Mouse (Mus musculus): ENCODE measurements at regions not wholly inside any gene's neighbourhood (a gene's known extent, or its start where the extent isn't known, plus 50 kb on each side); places are given as distances from the start of the nearest gene placed in this dataset.

DNA sequence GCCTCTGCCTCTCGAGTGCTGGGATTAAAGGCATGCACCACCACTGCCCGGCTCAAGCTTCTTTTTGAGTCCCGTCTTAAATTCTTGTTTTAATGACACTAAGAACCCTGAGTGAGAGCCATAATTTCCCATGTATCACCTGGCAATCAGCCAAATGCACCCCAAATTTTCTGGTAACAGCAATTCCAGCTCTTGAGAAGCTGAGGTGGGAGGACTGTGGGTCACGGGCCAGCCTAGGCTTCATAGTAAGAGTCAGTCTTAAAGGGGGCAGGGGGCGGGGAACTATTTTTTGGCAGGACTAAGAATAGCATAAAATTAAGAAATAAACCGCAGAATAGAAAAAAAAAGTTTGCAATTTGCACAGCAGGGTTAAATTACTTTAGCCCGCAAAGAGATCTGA lies 214.9 kb upstream of the Amigo2 start:
- H3K36me3 ChIP-seq (ENCODE audit: control insufficient read depth, insufficient read depth, low read length): no peaks in the 10 kb centered on the region
- no peak overlapping the region for H3K9ac ChIP-seq (ENCODE audit: low read depth, low read length)
- H3K4me3 ChIP-seq (ENCODE audit: insufficient read depth, low read depth, low read length): no peak overlapping the region
- WGBS: 86% methylated on average over 7 of the region's 7 CpGs
- TF ChIP-seq CTCF (IDR thresholded peaks at IDR 0.05; ENCODE audit: low read depth, low read length): no peak
- no peak for TF ChIP-seq POLR2A (IDR thresholded peaks at IDR 0.05; ENCODE audit: extremely low read depth, insufficient read depth, low read length)
- H3K27ac ChIP-seq (replicated peaks; ENCODE audit: insufficient read depth, low read depth, low read length): no peak overlapping the region
- no peak for DNase-seq (ENCODE audit: extremely low read depth, low read depth, low spot score)
- H3K27me3 ChIP-seq (ENCODE audit: control insufficient read depth, insufficient read depth, low read length): no peaks in the 10 kb centered on the region
- H3K79me2 ChIP-seq (ENCODE audit: control insufficient read depth, insufficient read depth, low read length): no peaks in the 10 kb centered on the region
- no peaks in the 10 kb centered on the region for H3K4me1 ChIP-seq (ENCODE audit: control insufficient read depth, insufficient read depth, low read length)

DNA sequence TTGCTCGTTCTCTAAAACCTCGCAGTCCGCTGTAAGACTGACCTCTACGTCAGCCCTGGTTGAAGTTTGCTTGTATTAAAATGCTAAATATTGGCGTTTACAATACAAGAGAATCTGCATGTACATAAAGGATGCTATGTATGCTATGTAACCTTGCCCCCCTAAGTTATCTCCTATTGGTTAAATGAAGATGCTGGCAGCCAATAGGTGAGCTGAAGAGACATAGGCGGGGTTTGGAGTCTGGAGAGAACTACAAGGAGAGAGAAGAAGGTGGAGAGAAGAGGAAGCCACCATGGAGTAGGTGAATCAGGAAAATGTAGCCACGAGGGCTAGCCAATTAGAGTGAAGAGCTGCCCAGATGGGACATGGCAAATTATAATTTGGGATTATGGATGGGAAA lies 214.0 kb upstream of the Amigo2 start:
- no peaks in the 10 kb centered on the region for H3K27me3 ChIP-seq (ENCODE audit: control insufficient read depth, insufficient read depth, low read length)
- WGBS: 83% methylated on average over 7 of the region's 7 CpGs
- H3K4me3 ChIP-seq (ENCODE audit: insufficient read depth, low read depth, low read length): no peak overlapping the region
- no peak for TF ChIP-seq CTCF (IDR thresholded peaks at IDR 0.05; ENCODE audit: low read depth, low read length)
- TF ChIP-seq POLR2A (IDR thresholded peaks at IDR 0.05; ENCODE audit: extremely low read depth, insufficient read depth, low read length): no peak
- H3K27ac ChIP-seq (replicated peaks; ENCODE audit: insufficient read depth, low read depth, low read length): no peak overlapping the region
- DNase-seq (ENCODE audit: extremely low read depth, low read depth, low spot score): no peak
- H3K79me2 ChIP-seq (ENCODE audit: control insufficient read depth, insufficient read depth, low read length): no peaks in the 10 kb centered on the region
- H3K9ac ChIP-seq (ENCODE audit: low read depth, low read length): no peak overlapping the region
- no peaks in the 10 kb centered on the region for H3K36me3 ChIP-seq (ENCODE audit: control insufficient read depth, insufficient read depth, low read length)
- no peaks in the 10 kb centered on the region for H3K4me1 ChIP-seq (ENCODE audit: control insufficient read depth, insufficient read depth, low read length)

DNA sequence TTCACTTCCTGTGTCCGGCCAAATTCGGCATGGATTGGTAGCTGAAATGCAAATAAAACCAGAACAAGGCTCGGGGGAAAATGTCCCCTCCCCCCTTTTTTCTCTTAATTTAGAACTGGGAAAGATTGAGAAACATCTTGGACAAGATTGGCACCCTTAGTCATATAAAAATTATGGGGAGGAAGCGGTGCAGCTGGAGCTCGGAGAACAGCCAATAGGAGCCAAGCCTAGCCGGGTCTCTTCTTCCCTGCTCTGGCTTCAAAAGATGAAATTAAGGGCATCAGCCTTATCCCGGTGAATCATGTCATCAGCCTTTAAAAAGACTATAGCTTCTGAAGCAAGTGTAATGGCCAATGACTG lies 213.3 kb upstream of the Amigo2 start:
- H3K79me2 ChIP-seq (ENCODE audit: control insufficient read depth, insufficient read depth, low read length): no peaks in the 10 kb centered on the region
- no peaks in the 10 kb centered on the region for H3K4me1 ChIP-seq (ENCODE audit: control insufficient read depth, insufficient read depth, low read length)
- no peak overlapping the region for H3K27ac ChIP-seq (replicated peaks; ENCODE audit: insufficient read depth, low read depth, low read length)
- DNase-seq (ENCODE audit: extremely low read depth, low read depth, low spot score): no peak
- WGBS: 75% methylated on average over 7 of the region's 7 CpGs
- no peaks in the 10 kb centered on the region for H3K36me3 ChIP-seq (ENCODE audit: control insufficient read depth, insufficient read depth, low read length)
- no peak overlapping the region for H3K4me3 ChIP-seq (ENCODE audit: insufficient read depth, low read depth, low read length)
- no peak overlapping the region for H3K9ac ChIP-seq (ENCODE audit: low read depth, low read length)
- no peak for TF ChIP-seq POLR2A (IDR thresholded peaks at IDR 0.05; ENCODE audit: extremely low read depth, insufficient read depth, low read length)
- no peak for TF ChIP-seq CTCF (IDR thresholded peaks at IDR 0.05; ENCODE audit: low read depth, low read length)
- H3K27me3 ChIP-seq (ENCODE audit: control insufficient read depth, insufficient read depth, low read length): no peaks in the 10 kb centered on the region

DNA sequence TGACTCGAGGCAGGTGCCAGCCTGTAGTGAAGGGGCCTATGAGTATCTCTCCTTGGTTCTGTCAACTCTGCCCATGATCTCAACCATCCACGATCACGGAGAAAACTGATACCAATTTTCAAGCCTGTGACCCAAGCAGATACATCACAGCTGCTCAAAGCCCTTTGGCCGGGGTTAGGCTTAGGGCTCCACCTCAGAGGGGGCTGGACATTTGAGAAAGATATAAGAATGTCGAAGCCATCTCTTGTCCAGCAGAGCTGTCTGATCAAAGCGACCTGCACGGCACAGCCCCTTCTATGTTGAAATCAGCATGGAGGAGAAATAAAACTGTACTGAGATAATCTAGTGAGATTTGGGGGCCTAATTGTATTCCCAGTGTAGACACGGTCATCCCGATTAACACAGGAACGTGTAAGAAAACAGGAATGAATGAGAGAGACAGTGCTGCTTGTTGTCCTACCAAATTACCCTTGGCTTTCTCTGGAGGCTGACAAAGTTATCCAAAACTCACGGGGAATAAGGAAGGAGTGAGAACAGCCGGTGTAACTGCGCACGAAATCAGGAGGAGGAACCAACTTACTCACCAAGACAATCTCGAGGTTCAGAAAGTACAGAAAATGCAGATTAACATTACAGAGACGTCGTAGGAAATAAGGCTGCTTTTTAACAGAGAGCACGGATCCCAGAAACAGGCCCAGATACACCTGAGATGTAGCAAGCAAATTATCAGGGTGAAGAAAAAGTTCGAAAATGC lies 212.7 kb upstream of the Amigo2 start:
- Histone ChIP-seq H3K27me3 (ENCODE audit: control insufficient read depth, insufficient read depth, low read length) (no peaks in the 10 kb centered on the region), H3K4me1 (ENCODE audit: control insufficient read depth, insufficient read depth, low read length) (no peaks in the 10 kb centered on the region), H3K27ac (replicated peaks; ENCODE audit: insufficient read depth, low read depth, low read length) (no peak overlapping the region), H3K79me2 (ENCODE audit: control insufficient read depth, insufficient read depth, low read length) (no peaks in the 10 kb centered on the region), H3K36me3 (ENCODE audit: control insufficient read depth, insufficient read depth, low read length) (no peaks in the 10 kb centered on the region), H3K4me3 (ENCODE audit: insufficient read depth, low read depth, low read length) (no peak overlapping the region), H3K9ac (ENCODE audit: low read depth, low read length) (no peak overlapping the region)
- TF ChIP-seq POLR2A (IDR thresholded peaks at IDR 0.05; ENCODE audit: extremely low read depth, insufficient read depth, low read length) (no peak), CTCF (IDR thresholded peaks at IDR 0.05; ENCODE audit: low read depth, low read length) (no peak)
- DNase-seq (ENCODE audit: extremely low read depth, low read depth, low spot score): no peak
- 88% methylated on average over 19 of the region's 19 CpGs for WGBS

DNA sequence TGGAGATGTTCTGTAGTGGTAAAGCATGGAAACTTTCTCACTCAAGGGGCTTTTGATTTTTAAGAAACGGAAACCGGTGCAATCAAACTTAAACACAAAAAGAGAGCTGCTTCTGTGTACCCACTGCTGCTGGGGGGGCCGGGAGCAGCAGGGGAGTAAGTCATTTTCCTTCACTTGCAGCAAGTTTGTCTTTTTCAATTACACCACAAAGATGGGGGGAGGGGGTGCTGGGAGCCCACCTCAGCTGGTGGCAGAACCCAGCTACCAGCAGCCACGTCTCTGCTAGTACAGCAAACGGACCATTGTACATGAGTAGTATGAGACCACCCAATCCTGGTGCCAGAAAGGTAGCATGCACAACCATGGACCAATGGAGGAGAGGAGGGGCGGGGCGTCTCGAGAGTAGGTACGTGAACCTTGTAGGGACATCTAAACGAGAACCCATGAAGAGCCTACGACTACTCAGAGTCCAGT lies 211.7 kb upstream of the Amigo2 start:
- Histone ChIP-seq H3K4me3 (ENCODE audit: insufficient read depth, low read depth, low read length) (no peak overlapping the region), H3K9ac (ENCODE audit: low read depth, low read length) (no peak overlapping the region), H3K27me3 (ENCODE audit: control insufficient read depth, insufficient read depth, low read length) (no peaks in the 10 kb centered on the region), H3K36me3 (ENCODE audit: control insufficient read depth, insufficient read depth, low read length) (no peaks in the 10 kb centered on the region), H3K4me1 (ENCODE audit: control insufficient read depth, insufficient read depth, low read length) (no peaks in the 10 kb centered on the region), H3K27ac (replicated peaks; ENCODE audit: insufficient read depth, low read depth, low read length) (no peak overlapping the region), H3K79me2 (ENCODE audit: control insufficient read depth, insufficient read depth, low read length) (no peaks in the 10 kb centered on the region)
- WGBS: 69% methylated on average over 11 of the region's 11 CpGs
- no peak for DNase-seq (ENCODE audit: extremely low read depth, low read depth, low spot score)
- TF ChIP-seq CTCF (IDR thresholded peaks at IDR 0.05; ENCODE audit: low read depth, low read length) (no peak), POLR2A (IDR thresholded peaks at IDR 0.05; ENCODE audit: extremely low read depth, insufficient read depth, low read length) (no peak)

DNA sequence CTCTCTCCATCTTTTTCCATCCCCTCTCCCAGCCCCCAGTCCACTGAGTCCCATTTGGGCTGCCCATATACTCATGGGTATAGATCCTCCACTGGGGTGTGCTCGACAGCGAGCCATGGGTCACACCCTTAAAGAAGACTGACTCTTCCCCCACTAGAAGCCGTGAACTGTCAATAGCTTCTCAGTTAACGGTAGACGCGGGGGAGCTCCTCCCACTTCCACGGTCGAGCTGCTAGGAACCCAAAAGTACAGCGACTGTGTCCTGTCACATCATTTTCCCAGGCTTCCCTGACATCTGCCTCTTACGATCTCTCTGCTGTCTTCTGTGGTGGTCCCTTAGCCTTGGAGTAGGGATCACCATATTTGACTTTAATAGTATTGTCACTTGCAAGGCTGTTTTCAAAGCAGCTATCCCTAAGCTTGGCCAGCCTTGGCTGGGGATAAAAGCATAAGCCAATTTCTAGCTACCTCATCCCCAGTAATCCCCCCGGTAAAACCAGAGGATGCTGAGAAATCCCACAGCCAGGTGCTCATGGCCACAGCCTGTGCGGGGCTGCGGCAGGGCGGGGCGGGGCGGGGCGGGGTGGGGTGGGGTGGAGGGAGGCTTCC lies 211.2 kb upstream of the Amigo2 start:
- 42% methylated on average over 17 of the region's 17 CpGs for WGBS
- Histone ChIP-seq H3K36me3 (ENCODE audit: control insufficient read depth, insufficient read depth, low read length) (no peaks in the 10 kb centered on the region), H3K9ac (ENCODE audit: low read depth, low read length) (no peak overlapping the region), H3K4me1 (ENCODE audit: control insufficient read depth, insufficient read depth, low read length) (no peaks in the 10 kb centered on the region), H3K27ac (replicated peaks; ENCODE audit: insufficient read depth, low read depth, low read length) (no peak overlapping the region), H3K27me3 (ENCODE audit: control insufficient read depth, insufficient read depth, low read length) (no peaks in the 10 kb centered on the region), H3K79me2 (ENCODE audit: control insufficient read depth, insufficient read depth, low read length) (no peaks in the 10 kb centered on the region), H3K4me3 (ENCODE audit: insufficient read depth, low read depth, low read length) (no peak overlapping the region)
- TF ChIP-seq CTCF (IDR thresholded peaks at IDR 0.05; ENCODE audit: low read depth, low read length) (no peak), POLR2A (IDR thresholded peaks at IDR 0.05; ENCODE audit: extremely low read depth, insufficient read depth, low read length) (no peak)
- no peak for DNase-seq (ENCODE audit: extremely low read depth, low read depth, low spot score)
